Mouse (Mus musculus): ENCODE results near the gene Nbdy.

- TF ChIP-seq CTCF (IDR thresholded peaks at IDR 0.05; ENCODE audit: extremely low read depth, insufficient read length, insufficient replicate concordance, low read depth, low read length) (no peak), POLR2A (IDR thresholded peaks at IDR 0.05; ENCODE audit: low read depth, low read length) (no peak)
These were observed 27.5 kb upstream of the Nbdy start, which contains the start of gene Kctd12b for GRCm38 (mm10) chrX:153695782-153696395.

Data from small intestine, adult 2 months (tissue).